Mouse (Mus musculus): ENCODE data around the gene Pros1. TPM values are rescaled to one million over a fixed set of nuclear protein-coding genes. Genes with fewer than 3 reads are reported as not detected.

The Pros1 gene
- polyA plus RNA-seq, 1 experiment from 2014 or later, result 9.3 TPM

- Histone ChIP-seq H3K4me1 (replicated peaks) (no peaks in the 10 kb centered on the region), H3K4me3 (replicated peaks) (no peak overlapping the region), H3K27ac (no peak overlapping the region), H3K9ac (replicated peaks) (no peak overlapping the region), H3K36me3 (no peaks in the 10 kb centered on the region), H3K9me3 (no peaks in the 10 kb centered on the region), H3K27me3 (no peaks in the 10 kb centered on the region), H3K4me2 (replicated peaks) (no peak overlapping the region)
- no peak for ATAC-seq
- WGBS, result 86% methylated on average over 6 of the region's 6 CpGs
Measured at GRCm38 (mm10) chr16:62964361-62964763, 110.3 kb downstream of the Pros1 start.

- H3K9me3 ChIP-seq, result no peaks in the 10 kb centered on the region
- no peak overlapping the region for H3K4me3 ChIP-seq (replicated peaks)
- H3K4me1 ChIP-seq (replicated peaks), result no peaks in the 10 kb centered on the region
- WGBS, result 72% methylated on average over 1 of the region's 1 CpGs
- H3K27ac ChIP-seq, result no peak overlapping the region
- no peak for ATAC-seq
- H3K36me3 ChIP-seq, result no peaks in the 10 kb centered on the region
- H3K4me2 ChIP-seq (replicated peaks), result no peak overlapping the region
- no peak overlapping the region for H3K9ac ChIP-seq (replicated peaks)
- no peaks in the 10 kb centered on the region for H3K27me3 ChIP-seq
Measured at GRCm38 (mm10) chr16:62971673-62972332, 117.7 kb downstream of the Pros1 start.

- WGBS, result 82% methylated on average over 1 of the region's 1 CpGs
- H3K4me1 ChIP-seq (replicated peaks), result no peaks in the 10 kb centered on the region
- ATAC-seq, result no peak
- no peaks in the 10 kb centered on the region for H3K36me3 ChIP-seq
- no peaks in the 10 kb centered on the region for H3K9me3 ChIP-seq
- no peak overlapping the region for H3K4me2 ChIP-seq (replicated peaks)
- H3K4me3 ChIP-seq (replicated peaks), result no peak overlapping the region
- no peak overlapping the region for H3K27ac ChIP-seq
- H3K27me3 ChIP-seq, result no peaks in the 10 kb centered on the region
- H3K9ac ChIP-seq (replicated peaks), result no peak overlapping the region
Measured at GRCm38 (mm10) chr16:62974926-62975325, 120.8 kb downstream of the Pros1 start.

Small RNA genes lying within 50 kb of the gene (microRNA-seq; reads per million reads assigned to microRNA genes)
- not detected for gene Gm25986

Other genes starting within 250 kb of the Pros1 start
- 10.4 and 11.4 TPM in 2 replicates for gene Nsun3, start 67.5 kb upstream of the Pros1 start, polyA plus RNA-seq (2015; fragmentation: Nextera tagmentation; extraction: Ambion mirVana)
- gene Stx19, start 39.6 kb upstream of the Pros1 start, polyA plus RNA-seq (2015; fragmentation: Nextera tagmentation; extraction: Ambion mirVana), result 0.50 and 0.52 TPM in 2 replicates
- gene Arl13b, start 7.3 kb upstream of the Pros1 start, polyA plus RNA-seq (2015; fragmentation: Nextera tagmentation; extraction: Ambion mirVana), result 13.3 and 14.8 TPM in 2 replicates